Mouse (Mus musculus) embryonic facial prominence, embryonic 11.5 days (tissue): ENCODE measurements around the gene Dcaf7. TPM values are rescaled to one million over a fixed set of nuclear protein-coding genes. Genes with fewer than 3 reads are reported as not detected.
"Not testable (repeated sequence)": the region's sequence is repeated elsewhere in the genome, so short reads cannot be mapped to it uniquely, and the experiment has no call there.

Experiments
- ATAC-seq: fragments of 200-750 bp; cut with Nextera tagmentation; replicated peaks from 2 replicates; pipeline ENCODE4 v1.8.0; 2017; ENCODE audit warnings: low read depth; ENCODE audit not compliant: insufficient number of reproducible peaks, low FRiP score, low TSS enrichment
- DNase-seq: peaks from one replicate; pipeline ENCODE4 v3.0.0-alpha.2; 2015; ENCODE audit warnings: low spot score
- H3K27ac ChIP-seq: fragments of 300-500 bp; sonication (generic); replicated peaks from 2 replicates; pipeline ENCODE4 v1.5.1; 2014; ENCODE audit warnings: mild to moderate bottlenecking, low read depth, low read length, control low read depth
- H3K27me3 ChIP-seq: fragments of 300-500 bp; sonication (generic); 2 replicates; pipeline ENCODE4 v1.6.1; 2014; ENCODE audit warnings: mild to moderate bottlenecking, low read length, moderate library complexity, mixed read lengths; ENCODE audit not compliant: control insufficient read depth, insufficient read depth
- H3K36me3 ChIP-seq: fragments of 300-500 bp; sonication (generic); replicated peaks from 2 replicates; pipeline ENCODE4 v1.6.1; 2014; ENCODE audit warnings: low read depth, mild to moderate bottlenecking, low read length, moderate library complexity, mixed read lengths; ENCODE audit not compliant: control insufficient read depth, insufficient read depth
- H3K4me1 ChIP-seq: fragments of 300-500 bp; sonication (generic); 2 replicates; pipeline ENCODE4 v1.6.1; 2014; ENCODE audit warnings: low read length, mixed read lengths; ENCODE audit not compliant: control insufficient read depth, insufficient read depth
- H3K4me2 ChIP-seq: fragments of 300-500 bp; sonication (generic); 2 replicates; pipeline ENCODE4 v1.6.1; 2014; ENCODE audit warnings: low read depth, mild to moderate bottlenecking, control low read depth, low read length, moderate library complexity
- H3K4me3 ChIP-seq: fragments of 300-500 bp; sonication (generic); 2 replicates; pipeline ENCODE4 v1.5.1; 2014; ENCODE audit warnings: low read depth, low read length, control low read depth
- H3K9ac ChIP-seq: fragments of 300-500 bp; sonication (generic); replicated peaks from 2 replicates; pipeline ENCODE4 v1.6.1; 2014; ENCODE audit warnings: mild to moderate bottlenecking, control low read depth, low read length
- H3K9me3 ChIP-seq: fragments of 300-500 bp; sonication (generic); replicated peaks from 2 replicates; pipeline ENCODE4 v1.6.1; 2016; ENCODE audit warnings: mild to moderate bottlenecking, low read length, inconsistent platforms, mixed read lengths; ENCODE audit not compliant: control insufficient read depth
- WGBS: fragments of 180-500 bp; shearing (Covaris S2); extraction: QIAGEN DNeasy Blood & Tissue Kit; methylation state at CpG from one replicate; pipeline ENCODE4 v1.1.7; 2014; 5-methylcytosine and 5-hydroxymethylcytosine counted together
- polyA plus RNA-seq: library from polyadenylated mRNA; unstranded; fragments of >200 nt; fragmentation: Nextera tagmentation; extraction: Ambion mirVana; gene quantifications from 2 replicates; pipeline ENCODE4 v1.2.1, GENCODE M21; 2014

The Dcaf7 gene
- polyA plus RNA-seq, 1 experiment from 2014 or later = 59.9 TPM

DNA sequence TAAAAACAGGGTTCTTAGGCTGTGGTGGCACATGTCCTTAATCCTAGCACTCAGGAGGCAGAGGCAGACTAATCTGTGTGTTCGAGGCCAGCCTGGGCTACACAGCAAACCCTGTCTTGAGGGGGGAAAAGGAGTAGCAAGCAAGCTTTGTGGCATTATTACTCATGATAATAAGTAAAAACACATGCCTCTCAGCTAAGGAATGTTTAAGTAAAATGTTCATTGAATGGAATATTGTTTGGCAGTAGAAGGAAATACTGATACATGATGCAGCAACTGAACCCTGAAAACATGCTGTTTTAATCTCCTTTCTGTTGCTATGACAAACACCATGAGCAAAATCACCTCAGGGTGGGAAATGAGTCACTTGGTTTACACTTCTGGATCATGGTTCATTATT, 24.6 kb downstream of the Dcaf7 start:
- no peaks in the 10 kb centered on the region for H3K4me1 ChIP-seq
- H3K9me3 ChIP-seq = no peaks in the 10 kb centered on the region
- H3K27ac ChIP-seq = no peak overlapping the region
- H3K4me3 ChIP-seq = no peak overlapping the region
- ATAC-seq = no peak
- 90% methylated on average over 1 of the region's 1 CpGs for WGBS
- H3K27me3 ChIP-seq = no peaks in the 10 kb centered on the region
- no peak overlapping the region for H3K4me2 ChIP-seq
- peaks cover 3% of the 10 kb centered on the region for H3K36me3 ChIP-seq
- no peak for DNase-seq
- H3K9ac ChIP-seq = no peak overlapping the region

DNA sequence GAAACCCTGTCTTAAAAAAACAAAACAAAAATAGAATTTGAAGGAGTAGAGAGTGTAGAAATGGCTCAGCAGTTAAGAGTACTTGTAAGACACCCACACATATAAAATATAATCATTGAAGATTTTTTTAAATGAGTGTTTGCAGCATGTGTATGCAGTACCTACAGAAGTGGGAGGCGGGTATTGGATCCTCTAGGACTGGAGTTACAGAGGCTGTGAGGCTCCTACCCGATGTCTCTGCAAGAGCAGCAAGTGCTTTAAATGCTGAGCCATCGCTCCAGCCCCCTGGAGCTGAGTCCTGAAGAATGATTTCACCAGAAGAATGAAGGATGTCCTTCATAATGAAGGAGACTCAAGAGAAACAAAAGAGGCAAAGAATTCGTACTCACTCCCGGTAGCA, 27.1 kb downstream of the Dcaf7 start:
- H3K36me3 ChIP-seq = no peaks in the 10 kb centered on the region
- no peaks in the 10 kb centered on the region for H3K4me1 ChIP-seq
- WGBS = 81% methylated on average over 5 of the region's 5 CpGs
- no peaks in the 10 kb centered on the region for H3K27me3 ChIP-seq
- no peak overlapping the region for H3K4me3 ChIP-seq
- H3K27ac ChIP-seq = no peak overlapping the region
- H3K4me2 ChIP-seq = no peak overlapping the region
- no peaks in the 10 kb centered on the region for H3K9me3 ChIP-seq
- no peak for ATAC-seq
- DNase-seq = no peak
- H3K9ac ChIP-seq = no peak overlapping the region

DNA sequence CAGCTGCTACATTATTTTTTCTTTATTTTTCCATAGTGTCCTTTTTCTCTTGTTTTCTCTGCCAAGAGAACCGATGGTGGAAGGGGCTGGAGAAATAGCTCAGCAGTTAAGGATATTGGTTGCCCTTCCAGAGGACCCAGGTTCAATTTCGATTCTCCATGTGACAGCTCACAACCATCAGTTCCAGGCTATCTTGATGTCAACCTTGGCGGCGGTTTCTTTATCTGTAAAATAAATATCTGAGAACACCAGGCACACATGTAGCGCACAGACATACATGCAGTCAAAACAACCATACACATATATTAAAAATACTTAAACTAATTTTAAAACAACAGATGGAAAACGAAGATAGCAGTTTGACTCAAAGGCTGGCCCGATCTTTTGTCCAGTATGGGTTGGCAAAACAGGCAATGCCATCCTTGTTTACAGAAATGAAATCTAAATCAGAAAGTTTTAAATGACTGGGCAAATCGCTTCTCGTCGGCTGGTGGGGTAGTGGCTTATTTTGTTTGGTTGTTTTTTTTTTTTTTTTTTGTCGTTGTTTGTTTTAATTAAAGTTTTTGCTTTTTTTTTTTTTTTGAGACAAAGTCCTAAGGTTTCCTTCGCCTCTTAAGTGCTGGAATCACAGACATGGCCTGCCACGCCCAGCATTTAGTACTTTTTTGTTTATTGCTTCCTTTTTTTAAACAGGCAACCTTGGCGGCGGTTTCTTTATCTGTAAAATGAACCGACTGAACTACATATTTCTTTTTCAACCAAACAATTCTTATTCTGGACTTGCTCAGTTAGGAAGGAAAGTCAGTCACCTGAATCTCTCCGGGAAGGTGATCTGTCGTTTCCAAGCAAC, 28.6 kb downstream of the Dcaf7 start:
- Histone ChIP-seq H3K27ac (no peak overlapping the region; the same call in 1 of the 2 replicates), H3K9ac (peak overlapping the region; percentile 88), H3K4me1 (no peaks in the 10 kb centered on the region), H3K9me3 (no peaks in the 10 kb centered on the region), H3K36me3 (no peaks in the 10 kb centered on the region), H3K4me2 (peak overlapping the region; percentile 67), H3K27me3 (no peaks in the 10 kb centered on the region), H3K4me3 (peak overlapping the region; percentile 86)
- 45% methylated on average over 18 of the region's 18 CpGs for WGBS
- DNase-seq (no peak), ATAC-seq (no peak)

DNA sequence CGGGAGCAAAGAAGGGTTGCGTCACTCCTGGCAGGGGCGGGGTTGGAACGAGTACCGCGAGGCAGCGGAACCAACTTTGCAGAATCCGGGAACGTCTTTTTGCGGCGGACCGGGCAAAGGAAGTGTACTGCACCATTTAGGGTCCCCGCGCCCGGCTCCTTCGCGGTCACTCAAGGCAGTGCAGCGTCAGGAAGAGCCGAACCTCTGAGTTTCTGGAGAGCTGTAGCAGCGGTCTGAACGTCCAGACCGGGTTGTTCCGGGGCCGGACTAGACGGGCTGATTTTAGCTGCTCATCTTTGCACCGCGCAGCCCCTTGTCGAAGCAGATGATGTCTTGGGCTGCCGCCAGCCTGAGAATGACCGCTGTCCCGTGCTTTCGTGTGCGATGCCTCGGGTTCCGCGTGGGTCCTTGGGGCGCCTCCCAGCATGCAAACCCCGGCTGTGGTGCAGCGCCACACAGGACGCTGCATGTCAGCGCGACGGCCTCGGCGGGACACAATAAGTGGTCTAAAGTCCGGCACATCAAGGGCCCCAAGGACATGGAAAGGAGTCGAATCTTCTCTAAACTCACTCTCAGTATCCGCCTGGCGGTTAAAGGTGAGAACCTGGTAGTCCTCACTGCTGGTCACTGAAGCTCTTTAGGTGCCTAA, 29.4 kb downstream of the Dcaf7 start, which contains the start of gene Taco1:
Taco1 (plus strand) TSS at position 139 of the 649 bp plus-strand sequence.
- Histone ChIP-seq H3K36me3 (no peaks in the 10 kb centered on the region), H3K27ac (peak within 1 kb of the TSS; percentile 79), H3K4me1 (no peaks in the 10 kb centered on the region), H3K9me3 (no peaks in the 10 kb centered on the region), H3K4me2 (peak within 1 kb of the TSS; percentile 67), H3K27me3 (no peaks in the 10 kb centered on the region), H3K4me3 (peak within 1 kb of the TSS; percentile 86), H3K9ac (peak within 1 kb of the TSS; percentile 88)
- DNase-seq = peak; percentile 96
- peak; percentile 94 for ATAC-seq
- under 1% methylated on average over 49 of the region's 49 CpGs for WGBS

DNA sequence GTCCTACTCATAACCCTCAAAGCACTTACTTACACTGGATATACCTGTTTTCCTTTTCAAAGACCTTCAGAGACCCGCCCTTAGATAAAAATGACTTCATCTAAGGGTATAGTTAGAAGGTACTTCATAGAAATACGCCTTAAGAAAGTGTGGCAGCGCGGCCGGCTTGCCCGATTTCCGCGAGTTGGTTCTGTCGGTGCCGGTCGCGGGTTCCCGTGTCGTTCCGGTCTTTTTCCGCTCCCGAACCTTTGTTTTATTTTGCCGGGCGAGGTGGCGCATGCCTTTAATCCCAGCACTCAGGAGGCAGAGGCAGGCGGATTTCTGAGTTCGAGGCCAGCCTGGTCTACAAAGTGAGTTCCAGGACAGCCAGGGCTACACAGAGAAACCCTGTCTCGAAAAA, 29.9 kb downstream of the Dcaf7 start:
- H3K4me2 ChIP-seq = peak overlapping the region; percentile 67
- H3K36me3 ChIP-seq, H3K9me3 ChIP-seq, H3K4me1 ChIP-seq, H3K27ac ChIP-seq, H3K27me3 ChIP-seq: not testable (repeated sequence)
- WGBS = 14% methylated on average over 23 of the region's 23 CpGs
- H3K4me3 ChIP-seq = peak overlapping the region; percentile 86
- peak overlapping the region; percentile 88 for H3K9ac ChIP-seq
- peak; percentile 89 for DNase-seq
- peak; percentile 17; the same call in 1 of the 2 replicates for ATAC-seq

DNA sequence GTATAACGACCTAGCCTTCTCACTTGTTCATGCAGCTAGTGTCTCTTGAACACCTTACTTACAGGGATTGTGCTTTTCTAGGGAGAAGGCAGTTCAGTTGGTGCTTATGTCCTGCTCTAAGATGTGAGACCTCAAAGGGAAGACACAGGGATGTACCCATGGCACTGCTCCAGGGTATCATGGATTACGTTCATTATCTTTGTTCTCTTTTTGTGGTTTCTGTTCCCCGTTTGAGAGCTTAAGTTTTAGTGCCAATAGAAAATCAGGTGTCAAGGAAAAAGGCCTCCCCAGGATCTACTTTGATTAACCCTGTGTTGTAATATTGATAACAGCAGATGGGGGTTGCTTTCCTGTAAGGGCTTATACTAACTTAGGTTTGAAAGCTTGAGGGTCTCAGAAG, 37.1 kb downstream of the Dcaf7 start:
- DNase-seq (no peak), ATAC-seq (no peak)
- Histone ChIP-seq H3K4me1 (no peaks in the 10 kb centered on the region), H3K27me3 (no peaks in the 10 kb centered on the region), H3K9ac (no peak overlapping the region), H3K27ac (no peak overlapping the region), H3K9me3 (no peaks in the 10 kb centered on the region), H3K4me2 (no peak overlapping the region), H3K36me3 (no peaks in the 10 kb centered on the region), H3K4me3 (no peak overlapping the region)
- 85% methylated on average over 3 of the region's 3 CpGs for WGBS

DNA sequence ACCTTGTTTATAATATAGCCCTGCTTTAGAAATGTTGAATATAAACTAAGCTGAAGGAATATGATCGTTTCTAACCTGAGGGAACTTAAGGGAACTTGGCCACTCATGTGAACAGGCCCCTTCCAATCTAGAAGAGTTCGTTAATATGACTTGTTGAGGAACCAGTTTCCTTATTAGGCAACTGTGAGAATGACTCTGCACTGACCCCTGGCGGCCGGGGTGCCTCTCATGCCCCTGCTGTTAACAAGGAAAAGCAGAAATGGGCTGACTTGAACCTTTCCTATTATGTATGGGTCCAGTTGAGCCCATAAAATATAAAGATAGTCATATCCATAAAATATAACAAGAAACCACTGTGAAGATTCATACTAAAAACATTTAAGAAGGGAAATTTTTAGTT, 39.6 kb downstream of the Dcaf7 start:
- DNase-seq (peak; percentile 82), ATAC-seq (no peak)
- H3K4me3 ChIP-seq = no peak overlapping the region
- H3K4me2 ChIP-seq = no peak overlapping the region
- no peak overlapping the region for H3K27ac ChIP-seq
- 10% methylated on average over 4 of the region's 4 CpGs for WGBS
- no peaks in the 10 kb centered on the region for H3K27me3 ChIP-seq
- H3K4me1 ChIP-seq = no peaks in the 10 kb centered on the region
- H3K9me3 ChIP-seq = no peaks in the 10 kb centered on the region
- no peaks in the 10 kb centered on the region for H3K36me3 ChIP-seq
- no peak overlapping the region for H3K9ac ChIP-seq
